Comparison of ENCODE assay signal across 7 mouse cellular contexts in genomic region chrX:162902040-162902734, GRCm38 (mm10). TPM values are rescaled to one million over a fixed set of nuclear protein-coding genes. Genes with fewer than 3 reads are reported as not detected.
DNase-seq lines count a peak whose midpoint lies in the region; ATAC-seq lines count a peak whose summit lies in the region.

No protein-coding gene starts in this region.

- peak; percentile 59 for DNase-seq in adrenal gland, adult 2 months
- peak; percentile 16 for DNase-seq in embryo, embryonic 10 days (ENCODE audit: low spot score)
- peak; percentile 14 for DNase-seq in gastrocnemius, postnatal 14 days
- peak; percentile 13 for DNase-seq in left cerebral cortex, postnatal 4 days
- peak; percentile 9 for DNase-seq in mesoderm, embryonic 11.5 days (ENCODE audit: low read depth, low spot score)
- peak; percentile 25 to 30 for DNase-seq in right cerebral cortex, postnatal 36 days (ENCODE audit: low spot score in 2 of 2)

- H3K27me3 ChIP-seq in intestine, embryonic 16.5 days (replicated peaks; ENCODE audit: control insufficient read depth, insufficient read depth, low read length) = no peaks in the 10 kb centered on the region

- peak; percentile 86 for ATAC-seq in intestine, embryonic 16.5 days

- peak overlapping the region; percentile 57 for H3K4me2 ChIP-seq in intestine, embryonic 16.5 days (ENCODE audit: low read depth, low read length)

- WGBS in intestine, embryonic 16.5 days = 19% methylated on average over 29 of the region's 29 CpGs

- H3K36me3 ChIP-seq in intestine, embryonic 16.5 days (ENCODE audit: control insufficient read depth, insufficient read depth, low read length) = no peaks in the 10 kb centered on the region

- intact Hi-C loops in gastrocnemius, postnatal 14 days (cut with DNase I; ENCODE audit: low total_unique reads) = no loop called here
- intact Hi-C loops in left cerebral cortex, postnatal 4 days (cut with DNase I) = no loop called here

- H3K9ac ChIP-seq in intestine, embryonic 16.5 days (ENCODE audit: low read depth, low read length) = peak overlapping the region; percentile 78

- peak overlapping the region; percentile 80 for H3K27ac ChIP-seq in intestine, embryonic 16.5 days (ENCODE audit: low read length)

- no peaks in the 10 kb centered on the region for H3K4me1 ChIP-seq in intestine, embryonic 16.5 days (ENCODE audit: control insufficient read depth, insufficient read depth, low read length)

- H3K9me3 ChIP-seq in intestine, embryonic 16.5 days (ENCODE audit: control insufficient read depth, low read length) = no peaks in the 10 kb centered on the region

- H3K4me3 ChIP-seq in intestine, embryonic 16.5 days (ENCODE audit: low read length) = peak overlapping the region; percentile 56

RNA-seq across cellular contexts. Expression of gene Ctps2, which starts 1.1 kb away (rescaled TPM):
- total RNA-seq in adrenal gland, adult 2 months (2021) = 10 to 100 TPM; 57.2 to 72.6 TPM
- polyA plus RNA-seq in adrenal gland, adult 2 months (2012; rRNA removed) = 5.3 and 8.5 TPM in 2 replicates
- 10 to 100 TPM; 10.3 to 10.4 TPM for total RNA-seq in gastrocnemius, postnatal 14 days (2021)
- 54.7 and 69.4 TPM in 2 replicates for polyA plus RNA-seq in intestine, embryonic 16.5 days (2015; fragmentation: Nextera tagmentation; extraction: Ambion mirVana)
- total RNA-seq in left cerebral cortex, postnatal 4 days (2021) = 100 to 1,000 TPM in 1 of 2 experiments, 10 to 100 TPM in 1; 94.5 to 117 TPM

RNA-seq across cellular contexts. Expression of gene Syap1, which starts 13.9 kb away (rescaled TPM):
- total RNA-seq in adrenal gland, adult 2 months (2021) = 10 to 100 TPM; 76.9 to 79.7 TPM
- polyA plus RNA-seq in adrenal gland, adult 2 months (2012; rRNA removed) = 10.0 and 10.7 TPM in 2 replicates
- 10 to 100 TPM; 28.2 to 29.0 TPM for total RNA-seq in gastrocnemius, postnatal 14 days (2021)
- polyA plus RNA-seq in intestine, embryonic 16.5 days (2015; fragmentation: Nextera tagmentation; extraction: Ambion mirVana) = 31.3 and 35.1 TPM in 2 replicates
- total RNA-seq in left cerebral cortex, postnatal 4 days (2021) = 10 to 100 TPM; 34.0 TPM

Comparison
In these comparisons a context has a peak if more than half of its experiments do, and no peak if none do; other contexts are left out.
1. Peak in every context shown above with its lines: DNase-seq, ATAC-seq, H3K4me3 ChIP-seq and H3K27ac ChIP-seq.
2. DNase-seq: peak in every context shown above with its lines; median percentile 59 in adrenal gland, adult 2 months; 28 in right cerebral cortex, postnatal 36 days; 16 in embryo, embryonic 10 days; 14 in gastrocnemius, postnatal 14 days; 13 in left cerebral cortex, postnatal 4 days; 9 in mesoderm, embryonic 11.5 days.
3. RNA of gene Ctps2, which starts 1.1 kb away (total RNA-seq): 94.5 to 117 TPM in left cerebral cortex, postnatal 4 days and 57.2 to 72.6 TPM in adrenal gland, adult 2 months; 10.3 to 10.4 TPM in gastrocnemius, postnatal 14 days; every median in the first group is over 4 times any median in the second.